In genomic region chr17:89979055-89979853, GRCm38 (mm10) we compare ENCODE assay signal across 27 mouse cellular contexts.
DNase-seq lines count a peak whose midpoint lies in the region; ATAC-seq and TF ChIP-seq lines count a peak whose summit lies in the region.
"Had no signal": no experiment of that assay in that cellular context is flagged by ENCODE, and none has a peak within 500 bp of the region (broad histone marks: within the 10 kb centered on the region; RNA-seq: fewer than 3 reads in every experiment).

No protein-coding gene starts in this region.

- WGBS in forebrain, embryonic 14.5 days: 6% methylated on average over 5 of the region's 5 CpGs
- 60% methylated on average over 5 of the region's 5 CpGs for WGBS in intestine, embryonic 15.5 days

- peak overlapping the region; percentile 47 for H3K27ac ChIP-seq in layer of hippocampus, adult 2 months
- H3K27ac ChIP-seq in forebrain, embryonic 14.5 days (ENCODE audit: low read depth, low read length): no peak overlapping the region
- H3K27ac ChIP-seq in intestine, embryonic 15.5 days: no peak overlapping the region
- H3K27ac ChIP-seq: embryonic facial prominence, embryonic 10.5 days; embryonic facial prominence, embryonic 15.5 days; heart, embryonic 15.5 days; left cerebral cortex, adult 2 months; limb, embryonic 13.5 days; lung, embryonic 15.5 days; midbrain, embryonic 15.5 days; neural tube, embryonic 15.5 days had no signal

- peak; percentile 66; the same call in 1 of the 2 replicates for ATAC-seq in forebrain, embryonic 14.5 days
- ATAC-seq in intestine, embryonic 15.5 days: no peak
- ATAC-seq: CD4-positive, CD25-positive, alpha-beta regulatory T cell, adult 4 months; hindbrain, embryonic 16.5 days; midbrain, embryonic 15.5 days had no signal

- no peak overlapping the region for H3K9ac ChIP-seq in forebrain, embryonic 14.5 days (ENCODE audit: low read length)
- H3K9ac ChIP-seq in intestine, embryonic 15.5 days: no peak overlapping the region
- H3K9ac ChIP-seq: embryonic facial prominence, embryonic 15.5 days; heart, embryonic 15.5 days; limb, embryonic 13.5 days; lung, embryonic 15.5 days; midbrain, embryonic 15.5 days; neural tube, embryonic 15.5 days had no signal

- no peak for DNase-seq in layer of hippocampus, adult 2 months (ENCODE audit: low spot score in 2 of 2)
- no peak for DNase-seq in layer of hippocampus, postnatal 10 days (ENCODE audit: low spot score in 2 of 2)
- peak; percentile 26 for DNase-seq in brain, adult 2 months (ENCODE audit: low read depth, low spot score)
- DNase-seq in forebrain, embryonic 14.5 days (ENCODE audit: low spot score): peak; percentile 30
- peak; percentile 8 for DNase-seq in telencephalon, adult 2 months (ENCODE audit: low read depth, low spot score)
- no peak for DNase-seq in gastrocnemius, adult 8-10 months (ENCODE audit: low spot score in 2 of 2)
- DNase-seq: adrenal gland, postnatal 25 days; cerebellum, adult 2 months; cerebellum, postnatal 25 days; gastrocnemius, postnatal 14 days; kidney, adult 2 months; kidney, postnatal 4 days; layer of hippocampus, adult 9-11 months; lung, postnatal 36 days; thymus, postnatal 4 days had no signal

- H3K4me3 ChIP-seq in layer of hippocampus, adult 2 months: no peak overlapping the region
- H3K4me3 ChIP-seq in forebrain, embryonic 14.5 days (ENCODE audit: low read depth, low read length): no peak overlapping the region
- no peak overlapping the region for H3K4me3 ChIP-seq in intestine, embryonic 15.5 days (replicated peaks)
- H3K4me3 ChIP-seq: embryonic facial prominence, embryonic 10.5 days; embryonic facial prominence, embryonic 15.5 days; heart, embryonic 15.5 days; left cerebral cortex, adult 2 months; limb, embryonic 13.5 days; lung, embryonic 15.5 days; midbrain, embryonic 15.5 days; neural tube, embryonic 15.5 days had no signal

- TF ChIP-seq CTCF in layer of hippocampus, adult 2 months (conservative IDR thresholded peaks at IDR 0.05): no peak

- no peaks in the 10 kb centered on the region for H3K9me3 ChIP-seq in forebrain, embryonic 14.5 days (replicated peaks; ENCODE audit: control insufficient read depth, low read length)
- H3K9me3 ChIP-seq in intestine, embryonic 15.5 days: no peaks in the 10 kb centered on the region
- H3K9me3 ChIP-seq: embryonic facial prominence, embryonic 10.5 days; embryonic facial prominence, embryonic 15.5 days; heart, embryonic 15.5 days; limb, embryonic 13.5 days; lung, embryonic 15.5 days; midbrain, embryonic 15.5 days; neural tube, embryonic 15.5 days had no signal

- no peaks in the 10 kb centered on the region for H3K36me3 ChIP-seq in forebrain, embryonic 14.5 days (ENCODE audit: control insufficient read depth, insufficient read depth, low read length)
- H3K36me3 ChIP-seq in intestine, embryonic 15.5 days: no peaks in the 10 kb centered on the region
- H3K36me3 ChIP-seq: embryonic facial prominence, embryonic 10.5 days; embryonic facial prominence, embryonic 15.5 days; heart, embryonic 15.5 days; limb, embryonic 13.5 days; lung, embryonic 15.5 days; midbrain, embryonic 15.5 days; neural tube, embryonic 15.5 days had no signal

- no peak overlapping the region for H3K4me2 ChIP-seq in forebrain, embryonic 14.5 days (ENCODE audit: low read length)
- no peak overlapping the region for H3K4me2 ChIP-seq in intestine, embryonic 15.5 days (replicated peaks)
- H3K4me2 ChIP-seq: embryonic facial prominence, embryonic 15.5 days; heart, embryonic 15.5 days; limb, embryonic 13.5 days; liver, embryonic 11.5 days; lung, embryonic 15.5 days; midbrain, embryonic 15.5 days; neural tube, embryonic 15.5 days had no signal

- no peaks in the 10 kb centered on the region for H3K27me3 ChIP-seq in forebrain, embryonic 14.5 days (replicated peaks; ENCODE audit: control insufficient read depth, insufficient read depth, low read length)
- no peaks in the 10 kb centered on the region for H3K27me3 ChIP-seq in intestine, embryonic 15.5 days (replicated peaks)
- H3K27me3 ChIP-seq: embryonic facial prominence, embryonic 15.5 days; heart, embryonic 15.5 days; limb, embryonic 13.5 days; lung, embryonic 15.5 days; midbrain, embryonic 15.5 days; neural tube, embryonic 15.5 days had no signal

- H3K4me1 ChIP-seq in forebrain, embryonic 14.5 days (ENCODE audit: control insufficient read depth, insufficient read depth, low read length): 0 out of 2 replicates have a peak, but pooled peaks cover 5% of the 10 kb centered on the region
- H3K4me1 ChIP-seq in intestine, embryonic 15.5 days (replicated peaks): no peaks in the 10 kb centered on the region
- H3K4me1 ChIP-seq: embryonic facial prominence, embryonic 10.5 days; embryonic facial prominence, embryonic 15.5 days; heart, embryonic 15.5 days; limb, embryonic 13.5 days; lung, embryonic 15.5 days; neural tube, embryonic 15.5 days had no signal

Comparison
In these comparisons a context has a peak if more than half of its experiments do, and no peak if none do; other contexts are left out.
1. DNase-seq: peak in brain, adult 2 months (single experiment), forebrain, embryonic 14.5 days (single experiment) and telencephalon, adult 2 months (single experiment); none in layer of hippocampus, adult 2 months (0 of 2), layer of hippocampus, postnatal 10 days (0 of 2) and gastrocnemius, adult 8-10 months (0 of 2).